Mouse (Mus musculus) lung, adult 2 months (tissue): Measurements from ENCODE around the gene Btbd7.

ENCODE experiments used
- CTCF ChIP-seq: fragments of 200-500 bp; IDR thresholded peaks from 2 replicates; pipeline ENCODE4 v1.5.1; 2011; ENCODE audit warnings: mild to moderate bottlenecking, low read length, control low read depth; ENCODE audit not compliant: insufficient read depth
- POLR2A ChIP-seq: fragments of 200-500 bp; IDR thresholded peaks from 2 replicates; pipeline ENCODE4 v1.6.1; 2011; ENCODE audit warnings: low read depth, mild to moderate bottlenecking, control low read depth, low read length, borderline replicate concordance; ENCODE audit errors: extremely low read depth

DNA sequence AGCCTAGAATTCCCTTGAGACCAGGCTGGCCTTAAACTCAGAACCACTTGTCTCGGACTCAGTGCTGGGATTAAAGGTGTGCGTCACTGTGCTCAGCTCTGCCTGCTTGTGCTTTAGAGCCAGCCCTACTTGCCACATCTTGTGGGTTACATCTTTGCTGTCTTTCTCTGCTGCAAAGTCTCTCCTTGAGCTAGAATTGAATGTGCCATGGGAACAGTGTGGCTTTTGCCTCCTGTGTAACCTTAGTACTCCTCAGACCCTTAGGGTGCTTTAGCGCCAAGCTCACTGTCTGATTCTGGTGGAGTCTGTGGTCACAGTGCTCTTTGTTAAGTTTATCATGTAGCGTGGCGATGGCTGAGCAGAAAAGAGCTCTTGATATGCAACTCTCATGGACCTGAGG is 105.6 kb downstream of the Btbd7 start:
- TF ChIP-seq POLR2A: no peak
- no peak for TF ChIP-seq CTCF
